Mouse (Mus musculus) stomach, embryonic 14.5 days (tissue): ENCODE measurements around the gene Vmn2r7. TPM values are rescaled to one million over a fixed set of nuclear protein-coding genes. Genes with fewer than 3 reads are reported as not detected.
"Not testable (repeated sequence)": the region's sequence is repeated elsewhere in the genome, so short reads cannot be mapped to it uniquely, and the experiment has no call there.

ENCODE experiments used
- ATAC-seq: fragments of 200-750 bp; cut with Nextera tagmentation; 2 replicates; pipeline ENCODE4 v1.8.0; 2017; ENCODE audit warnings: low read depth, moderate TSS enrichment; ENCODE audit not compliant: insufficient number of reproducible peaks, insufficient read depth, low FRiP score
- H3K27ac ChIP-seq: fragments of 300-500 bp; sonication (generic); 2 replicates; pipeline ENCODE4 v1.5.1; 2014; ENCODE audit warnings: mild to moderate bottlenecking, low read length, moderate library complexity, mixed read lengths
- H3K27me3 ChIP-seq: fragments of 300-500 bp; sonication (generic); 2 replicates; pipeline ENCODE4 v1.6.1; 2014; ENCODE audit warnings: low read length, control low read depth, mixed read lengths; ENCODE audit not compliant: control insufficient read depth, insufficient read depth
- H3K36me3 ChIP-seq: fragments of 300-500 bp; sonication (generic); 2 replicates; pipeline ENCODE4 v1.6.1; 2014; ENCODE audit warnings: mild to moderate bottlenecking, control low read depth, low read length, moderate library complexity, mixed read lengths; ENCODE audit not compliant: control insufficient read depth, insufficient read depth
- H3K4me1 ChIP-seq: fragments of 300-500 bp; sonication (generic); 2 replicates; pipeline ENCODE4 v1.6.1; 2014; ENCODE audit warnings: low read length, control low read depth, mixed read lengths; ENCODE audit not compliant: control insufficient read depth, insufficient read depth
- H3K4me2 ChIP-seq: fragments of 300-500 bp; sonication (generic); replicated peaks from 2 replicates; pipeline ENCODE4 v1.6.1; 2014; ENCODE audit warnings: low read depth, low read length, control low read depth
- H3K4me3 ChIP-seq: fragments of 300-500 bp; sonication (generic); 2 replicates; pipeline ENCODE4 v1.5.1; 2014; ENCODE audit warnings: low read depth, low read length, control low read depth
- H3K9ac ChIP-seq: fragments of 300-500 bp; sonication (generic); replicated peaks from 2 replicates; pipeline ENCODE4 v1.6.1; 2014; ENCODE audit warnings: low read depth, mild to moderate bottlenecking, control low read depth, low read length, moderate library complexity, mixed read lengths
- H3K9me3 ChIP-seq: fragments of 300-500 bp; sonication (generic); 2 replicates; pipeline ENCODE4 v1.6.1; 2016; ENCODE audit warnings: low read depth, low read length, control low read depth; ENCODE audit not compliant: control insufficient read depth
- WGBS: fragments of 180-500 bp; shearing (Covaris S2); extraction: QIAGEN DNeasy Blood & Tissue Kit; methylation state at CpG from one replicate; pipeline ENCODE4 v1.1.7; 2014; 5-methylcytosine and 5-hydroxymethylcytosine counted together
- polyA plus RNA-seq: library from polyadenylated mRNA; unstranded; fragments of >200 nt; fragmentation: Nextera tagmentation; extraction: Ambion mirVana; gene quantifications from 2 replicates; pipeline ENCODE4 v1.2.1, GENCODE M21; 2014

Gene Vmn2r7
- polyA plus RNA-seq, 1 experiment from 2014 or later, result not detected

DNA sequence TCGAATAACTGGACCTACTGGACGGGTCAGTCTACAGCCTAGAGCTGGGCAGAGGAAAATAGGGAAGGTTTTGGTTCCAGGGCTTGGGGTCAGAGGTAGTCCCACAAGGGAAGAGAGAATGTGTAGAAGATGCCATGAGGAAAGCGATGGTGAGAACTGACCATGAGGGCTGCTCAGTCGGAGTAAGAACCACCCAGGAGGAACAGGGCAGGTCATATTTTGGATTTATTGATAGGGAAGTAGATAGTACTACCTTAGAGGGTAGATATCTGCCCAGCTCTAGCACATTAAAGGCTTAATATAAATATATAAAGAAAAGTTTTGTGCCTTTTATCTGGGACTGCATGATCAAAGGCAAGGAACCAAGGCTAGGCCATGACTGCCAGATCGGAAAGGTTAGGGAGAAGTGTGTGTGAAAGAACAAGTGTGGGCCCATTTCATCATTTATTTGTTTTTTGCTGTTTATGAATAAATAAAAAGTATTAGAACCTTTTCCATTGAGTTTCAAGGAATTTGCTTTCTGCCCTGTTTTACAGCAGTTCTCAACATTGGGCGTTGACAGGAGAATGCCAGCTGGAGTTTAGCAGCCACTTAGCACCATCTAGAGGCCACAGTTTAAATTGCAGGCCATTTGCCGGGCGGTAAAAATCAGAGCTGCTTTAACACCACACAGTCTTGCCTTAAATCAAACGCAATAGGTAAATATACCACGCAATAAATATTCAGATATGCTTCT lies 53.9 kb downstream of the Vmn2r7 start:
- Histone ChIP-seq H3K36me3 (no peaks in the 10 kb centered on the region), H3K27me3 (no peaks in the 10 kb centered on the region), H3K4me2 (no peak overlapping the region), H3K4me3 (no peak overlapping the region), H3K9ac (no peak overlapping the region), H3K27ac (no peak overlapping the region), H3K9me3 (no peaks in the 10 kb centered on the region), H3K4me1 (no peaks in the 10 kb centered on the region)
- no peak for ATAC-seq
- WGBS, result 47% methylated on average over 10 of the region's 10 CpGs

DNA sequence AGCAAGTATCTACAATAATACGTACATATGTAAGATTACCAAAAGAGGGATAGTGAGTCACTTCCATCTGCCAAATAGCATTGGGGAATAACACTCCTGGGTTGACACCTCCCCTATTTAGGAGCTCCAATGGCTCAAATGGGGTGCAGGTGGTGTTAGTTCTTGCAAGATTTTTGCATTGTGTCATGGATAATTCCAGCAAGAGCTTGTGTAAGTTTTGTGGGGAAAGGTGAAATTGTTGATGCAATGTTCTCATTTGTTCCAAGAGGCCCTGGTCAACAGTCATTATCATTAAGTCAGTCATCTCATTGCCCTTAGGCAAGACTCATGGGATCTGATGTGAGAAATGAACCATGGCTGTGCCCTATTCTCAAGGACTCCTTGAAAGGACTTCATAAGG lies 61.7 kb downstream of the Vmn2r7 start:
- Histone ChIP-seq H3K36me3 (no peaks in the 10 kb centered on the region), H3K4me3 (no peak overlapping the region), H3K27ac (no peak overlapping the region), H3K4me2 (no peak overlapping the region), H3K9ac (no peak overlapping the region), H3K4me1 (no peaks in the 10 kb centered on the region), H3K27me3 (no peaks in the 10 kb centered on the region), H3K9me3 (no peaks in the 10 kb centered on the region)
- 84% methylated on average over 1 of the region's 1 CpGs for WGBS
- ATAC-seq, result no peak

DNA sequence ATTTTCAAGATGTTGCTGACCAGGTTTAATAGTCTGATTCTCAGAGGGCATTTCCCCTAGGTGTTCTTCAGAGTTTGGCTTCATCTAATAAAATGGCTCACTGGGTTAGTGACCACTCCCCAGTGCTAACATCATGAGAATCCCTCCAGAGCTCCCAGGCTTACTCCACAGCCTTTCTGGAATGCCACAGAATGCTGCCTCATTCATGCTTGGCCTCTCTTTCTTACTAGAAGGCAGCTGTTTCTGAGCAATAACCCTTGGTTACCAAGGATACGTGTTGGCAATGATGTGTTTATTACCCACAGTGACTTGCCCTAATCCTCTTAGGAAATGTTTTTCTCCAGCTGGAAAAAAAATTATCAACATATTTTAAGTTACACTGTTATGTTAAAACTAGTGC lies 72.4 kb downstream of the Vmn2r7 start:
- no peak overlapping the region for H3K4me3 ChIP-seq
- no peak overlapping the region for H3K9ac ChIP-seq
- no peaks in the 10 kb centered on the region for H3K36me3 ChIP-seq
- ATAC-seq, result no peak
- no peaks in the 10 kb centered on the region for H3K27me3 ChIP-seq
- no peak overlapping the region for H3K27ac ChIP-seq
- H3K4me2 ChIP-seq, result no peak overlapping the region
- no peaks in the 10 kb centered on the region for H3K4me1 ChIP-seq
- 61% methylated on average over 1 of the region's 1 CpGs for WGBS
- H3K9me3 ChIP-seq, result no peaks in the 10 kb centered on the region

DNA sequence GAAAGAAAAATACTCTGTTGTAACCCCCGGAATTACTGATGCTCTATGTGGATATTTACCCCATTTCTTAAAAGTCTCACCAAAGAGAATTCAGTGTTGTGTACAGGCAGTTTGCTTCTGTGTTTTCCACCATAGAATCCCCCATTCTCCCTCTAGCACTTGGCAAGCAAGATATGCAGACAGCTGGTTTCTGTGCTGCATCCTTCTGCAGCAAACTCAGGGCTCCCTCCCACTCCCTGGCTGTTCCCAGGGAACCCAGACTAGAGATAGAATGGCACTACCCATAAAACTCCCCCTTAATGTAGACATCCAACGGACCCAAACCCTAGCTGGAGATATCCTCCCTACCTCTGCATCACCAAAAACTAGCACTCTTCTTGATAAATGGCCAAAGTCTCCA lies 88.4 kb downstream of the Vmn2r7 start:
- Histone ChIP-seq H3K4me3 (no peak overlapping the region), H3K9ac (no peak overlapping the region), H3K9me3 (no peaks in the 10 kb centered on the region), H3K36me3 (no peaks in the 10 kb centered on the region), H3K4me2 (no peak overlapping the region), H3K27me3 (no peaks in the 10 kb centered on the region), H3K4me1 (no peaks in the 10 kb centered on the region), H3K27ac (no peak overlapping the region)
- ATAC-seq, result no peak
- 72% methylated on average over 2 of the region's 2 CpGs for WGBS

DNA sequence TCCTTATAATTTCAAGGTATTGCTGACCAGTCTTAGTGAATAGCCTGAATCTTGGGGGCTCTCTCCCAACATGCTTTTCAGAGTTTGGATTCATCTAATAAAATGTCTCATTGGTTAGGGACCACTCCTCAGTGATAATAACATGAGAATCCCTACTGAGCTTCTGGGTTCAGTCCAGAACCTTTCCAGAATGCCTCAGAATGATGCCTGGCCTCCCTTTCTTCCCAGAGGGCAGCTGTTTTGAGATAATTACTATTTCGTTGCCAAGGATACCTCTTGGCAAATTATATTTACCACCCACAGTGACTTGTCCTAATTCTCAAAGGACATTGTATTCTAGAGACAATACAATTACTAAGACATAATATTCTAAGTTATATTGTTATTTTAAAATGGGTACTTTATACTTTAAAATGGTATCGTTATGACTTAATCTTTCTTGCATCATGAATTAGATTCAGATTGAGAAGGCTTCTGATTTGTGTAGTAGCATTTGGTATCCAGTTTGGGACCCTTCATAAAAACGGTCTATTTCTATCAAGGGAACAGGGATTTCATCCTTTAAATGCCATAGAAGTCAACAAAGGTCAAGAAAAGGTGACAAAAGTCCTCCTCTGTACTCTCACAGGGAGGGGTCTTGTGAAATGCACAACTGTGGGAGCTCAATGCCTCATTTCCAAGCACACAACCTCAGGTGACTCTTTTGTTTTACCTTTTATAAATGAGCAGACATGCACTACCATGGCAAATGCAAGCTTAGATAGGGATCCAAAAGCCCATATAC lies 117.2 kb downstream of the Vmn2r7 start:
- WGBS, result 67% methylated on average over 3 of the region's 3 CpGs
- not testable (repeated sequence) for H3K27ac ChIP-seq, H3K4me3 ChIP-seq, ATAC-seq, H3K4me2 ChIP-seq, H3K9ac ChIP-seq, H3K9me3 ChIP-seq, H3K27me3 ChIP-seq, H3K36me3 ChIP-seq, H3K4me1 ChIP-seq

DNA sequence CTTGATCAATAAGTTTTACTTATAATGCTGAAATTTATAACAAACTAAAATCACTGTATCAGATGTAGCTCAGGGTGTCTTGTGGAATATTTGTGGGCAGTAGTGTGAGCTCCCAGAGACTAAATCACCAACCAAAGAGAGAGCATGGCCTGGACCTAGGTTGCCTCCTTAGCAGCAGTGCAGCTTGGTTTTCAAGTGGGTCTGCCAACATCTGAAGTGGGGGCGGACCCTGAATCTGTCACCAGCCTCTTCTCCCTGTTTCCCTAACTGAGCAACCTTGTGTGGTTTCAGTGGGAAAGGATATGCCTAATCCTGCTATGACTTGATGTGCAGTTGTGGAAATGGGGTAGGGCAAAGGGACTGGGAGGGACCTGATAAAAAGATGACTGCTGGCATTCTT lies 118.8 kb downstream of the Vmn2r7 start:
- H3K9ac ChIP-seq, H3K9me3 ChIP-seq, H3K27me3 ChIP-seq, H3K4me3 ChIP-seq, H3K36me3 ChIP-seq, H3K27ac ChIP-seq, ATAC-seq, H3K4me1 ChIP-seq, H3K4me2 ChIP-seq: not testable (repeated sequence)
- 94% methylated on average over 1 of the region's 1 CpGs for WGBS

DNA sequence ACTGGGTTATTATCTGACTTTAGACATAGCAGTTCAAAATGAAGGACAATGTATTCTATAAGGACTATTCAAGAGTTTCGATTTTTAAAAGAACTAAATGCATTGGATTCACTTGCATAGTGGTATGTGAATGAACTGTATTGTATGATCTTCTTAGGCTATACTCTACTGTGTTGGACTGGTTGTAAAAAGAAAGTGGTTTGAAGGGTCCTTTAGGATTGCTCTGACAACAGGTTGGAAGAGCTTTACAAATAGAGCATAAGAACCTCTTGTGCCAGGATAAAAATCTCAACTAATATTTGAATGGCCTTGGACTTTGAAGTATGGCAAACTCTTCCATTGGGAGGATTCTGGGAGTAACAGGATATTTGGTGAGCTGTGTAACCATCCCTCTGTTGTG lies 168.5 kb downstream of the Vmn2r7 start:
- H3K9me3 ChIP-seq, H3K4me2 ChIP-seq, H3K27ac ChIP-seq, H3K4me3 ChIP-seq, H3K27me3 ChIP-seq, H3K9ac ChIP-seq, H3K36me3 ChIP-seq, H3K4me1 ChIP-seq, ATAC-seq: not testable (repeated sequence)
- WGBS, result 82% methylated on average over 1 of the region's 1 CpGs
